9 mouse cellular contexts compared by ENCODE assay signal in genomic region chr17:29493461-29493980, GRCm38 (mm10). TPM values are rescaled to one million over a fixed set of nuclear protein-coding genes. Genes with fewer than 3 reads are reported as not detected.
A peak's percentile ranks its signal among the peaks of the same experiment; 100 is the strongest.
DNase-seq lines count a peak whose midpoint lies in the region; ATAC-seq and TF ChIP-seq lines count a peak whose summit lies in the region.
"Had no signal": no experiment of that assay in that cellular context is flagged by ENCODE, and none has a peak within 500 bp of the region (broad histone marks: within the 10 kb centered on the region; RNA-seq: fewer than 3 reads in every experiment).

No protein-coding gene starts in this region.

- TF ChIP-seq POLR2A in CH12.LX (IDR thresholded peaks at IDR 0.05; ENCODE audit: low read depth, low read length): no peak; the same call in 1 of the 2 replicates

- DNase-seq in heart, adult 8-10 months (ENCODE audit: low spot score): no peak
- DNase-seq in CH12.LX (ENCODE audit: extremely low read depth): no peak
- DNase-seq in urinary bladder, postnatal 14 days (ENCODE audit: low spot score): no peak
- no peak for DNase-seq in cerebellum, postnatal 10 days
- DNase-seq in adrenal gland, adult 8-10 months: no peak
- DNase-seq: lung, postnatal 10 days had no signal

- dilution Hi-C loops in CH12.LX (cut with MboI; ENCODE audit: extremely low pct_ligation_motif_present, extremely low pct_unique_long_range_greater_than_20kb, low sequenced_read_pairs): no loop called here

- peak overlapping the region; percentile 89; the same call in 1 of the 2 replicates for H3K4me3 ChIP-seq in heart, embryonic 15.5 days
- H3K4me3 ChIP-seq in CH12.LX (replicated peaks in 1 of 3; ENCODE audit: low read depth in 2 of 3, low read length in 2 of 3, poor library complexity in 1 of 3): peak overlapping the region; percentile 71 to 93 (median 85)
- peak overlapping the region; percentile 91; the same call in 1 of the 2 replicates for H3K4me3 ChIP-seq in embryonic facial prominence, embryonic 13.5 days
- H3K4me3 ChIP-seq in liver, embryonic 15.5 days (replicated peaks): peak overlapping the region; percentile 99

- TF ChIP-seq EP300 in CH12.LX (IDR thresholded peaks at IDR 0.05; ENCODE audit: low read length): no peak

- H3K79me2 ChIP-seq in CH12.LX (replicated peaks; ENCODE audit: control insufficient read depth, extremely low read depth, insufficient read depth, poor library complexity, severe bottlenecking): peaks cover 47% of the 10 kb centered on the region

- ATAC-seq in heart, embryonic 15.5 days (replicated peaks; ENCODE audit: insufficient number of reproducible peaks, insufficient read depth, low FRiP score, low read depth): no peak
- ATAC-seq in embryonic facial prominence, embryonic 13.5 days (ENCODE audit: insufficient number of reproducible peaks, insufficient read depth, low FRiP score, low TSS enrichment, low read depth): no peak
- ATAC-seq in liver, embryonic 15.5 days (ENCODE audit: insufficient read depth): no peak

- peak overlapping the region; percentile 66 for H3K4me2 ChIP-seq in heart, embryonic 15.5 days
- peak overlapping the region; percentile 84 for H3K4me2 ChIP-seq in CH12.LX (ENCODE audit: insufficient read depth, low read depth, poor library complexity, severe bottlenecking)
- peak overlapping the region; percentile 78 for H3K4me2 ChIP-seq in embryonic facial prominence, embryonic 13.5 days
- peak overlapping the region; percentile 73 for H3K4me2 ChIP-seq in liver, embryonic 15.5 days

- whole genome bisulfite sequencing in heart, embryonic 15.5 days: 75% methylated on average over 11 of the region's 11 CpGs
- WGBS in embryonic facial prominence, embryonic 13.5 days: 68% methylated on average over 11 of the region's 11 CpGs
- WGBS in liver, embryonic 15.5 days (ENCODE audit: insufficient replicate concordance): 58% methylated on average over 11 of the region's 11 CpGs

- no peak; the same call in 1 of the 2 replicates for TF ChIP-seq RAD21 in CH12.LX (IDR thresholded peaks at IDR 0.05; ENCODE audit: low read depth, low read length)

- in situ Hi-C loops in CH12.LX (cut with MboI; ENCODE audit: low pct_ligation_motif_present, low pct_unique_long_range_greater_than_20kb, low sequenced_read_pairs): loop anchor here (5.0 kb wide), 1 partner anchor 96 kb away; no protein-coding TSS in a partner anchor

- H3K36me3 ChIP-seq in heart, embryonic 15.5 days: peaks cover 15% of the 10 kb centered on the region
- H3K36me3 ChIP-seq in CH12.LX (replicated peaks in 1 of 2; ENCODE audit: control insufficient read depth in 1 of 2, insufficient read depth in 1 of 2, low read length in 1 of 2): peaks cover 17 to 47% of the 10 kb centered on the region in 2 experiments
- peaks cover 14% of the 10 kb centered on the region for H3K36me3 ChIP-seq in embryonic facial prominence, embryonic 13.5 days
- H3K36me3 ChIP-seq in liver, embryonic 15.5 days (replicated peaks): peaks cover 53% of the 10 kb centered on the region

- 0 out of 2 replicates have a peak overlapping the region, but pooled peaks have one; percentile 45 for H3K27ac ChIP-seq in heart, embryonic 15.5 days
- peak overlapping the region; percentile 96 for H3K27ac ChIP-seq in CH12.LX (ENCODE audit: insufficient read depth, low read depth)
- peak overlapping the region; percentile 96 for H3K27ac ChIP-seq in embryonic facial prominence, embryonic 13.5 days
- peak overlapping the region; percentile 99 for H3K27ac ChIP-seq in liver, embryonic 15.5 days (replicated peaks)

- peaks cover 22% of the 10 kb centered on the region for H3K4me1 ChIP-seq in heart, embryonic 15.5 days (replicated peaks)
- H3K4me1 ChIP-seq in CH12.LX (ENCODE audit: control insufficient read depth in 1 of 2, insufficient read depth in 2 of 2): peaks cover 11 to 28% of the 10 kb centered on the region in 2 experiments
- peaks cover 32% of the 10 kb centered on the region for H3K4me1 ChIP-seq in embryonic facial prominence, embryonic 13.5 days
- peaks cover 64% of the 10 kb centered on the region for H3K4me1 ChIP-seq in liver, embryonic 15.5 days (replicated peaks)

- TF ChIP-seq CTCF in CH12.LX (conservative IDR thresholded peaks at IDR 0.05 in 1 of 2, IDR thresholded peaks at IDR 0.05 in 1 of 2; ENCODE audit: low read depth in 2 of 2, low read length in 2 of 2): no peak

- H3K9ac ChIP-seq in heart, embryonic 15.5 days: no peak overlapping the region; the same call in 1 of the 2 replicates
- H3K9ac ChIP-seq in CH12.LX (ENCODE audit: insufficient read depth, low read depth): peak overlapping the region; percentile 96
- peak overlapping the region; percentile 64 for H3K9ac ChIP-seq in embryonic facial prominence, embryonic 13.5 days
- peak overlapping the region; percentile 100 for H3K9ac ChIP-seq in liver, embryonic 15.5 days

- no peaks in the 10 kb centered on the region for H3K27me3 ChIP-seq in heart, embryonic 15.5 days
- no peaks in the 10 kb centered on the region for H3K27me3 ChIP-seq in CH12.LX (replicated peaks)
- H3K27me3 ChIP-seq in embryonic facial prominence, embryonic 13.5 days: no peaks in the 10 kb centered on the region
- no peaks in the 10 kb centered on the region for H3K27me3 ChIP-seq in liver, embryonic 15.5 days

- H3K9me3 ChIP-seq in heart, embryonic 15.5 days (replicated peaks): no peaks in the 10 kb centered on the region
- no peaks in the 10 kb centered on the region for H3K9me3 ChIP-seq in CH12.LX (replicated peaks; ENCODE audit: low read length)
- no peaks in the 10 kb centered on the region for H3K9me3 ChIP-seq in embryonic facial prominence, embryonic 13.5 days
- H3K9me3 ChIP-seq in liver, embryonic 15.5 days (replicated peaks): no peaks in the 10 kb centered on the region

TF ChIP-seq in CH12.LX, 34 proteins besides CTCF, POLR2A, EP300 and RAD21 (continues in another document):
- TF ChIP-seq MXI1 (IDR thresholded peaks at IDR 0.05; ENCODE audit: low read depth, low read length) (no peak; the same call in 1 of the 2 replicates), MAFK (IDR thresholded peaks at IDR 0.05; ENCODE audit: insufficient replicate concordance, low read length) (no peak), ZC3H11A (IDR thresholded peaks at IDR 0.05; ENCODE audit: low read depth, low read length) (no peak), NRF1 (IDR thresholded peaks at IDR 0.05; ENCODE audit: low read depth, low read length) (no peak), TBP (conservative IDR thresholded peaks at IDR 0.05; ENCODE audit: low read depth, low read length) (no peak), CHD2 (IDR thresholded peaks at IDR 0.05; ENCODE audit: low read length) (peak; percentile 44; the same call in 1 of the 2 replicates), ZNF384 (IDR thresholded peaks at IDR 0.05; ENCODE audit: low read depth, low read length) (no peak), ZMIZ1 (IDR thresholded peaks at IDR 0.05; ENCODE audit: low read depth, low read length) (no peak; the same call in 1 of the 2 replicates), MAX (IDR thresholded peaks at IDR 0.05; ENCODE audit: low read length) (no peak), USF1 (IDR thresholded peaks at IDR 0.05; ENCODE audit: low read depth, low read length) (no peak), CHD1 (IDR thresholded peaks at IDR 0.05; ENCODE audit: low read depth, low read length) (no peak), MAZ (IDR thresholded peaks at IDR 0.05; ENCODE audit: low read depth, low read length) (no peak), KAT2A (IDR thresholded peaks at IDR 0.05; ENCODE audit: insufficient replicate concordance, low read length) (0 out of 2 replicates have a peak, but pooled peaks have one; percentile 51), ELF1 (IDR thresholded peaks at IDR 0.05; ENCODE audit: low read depth, low read length) (no peak)

RNA-seq across cellular contexts. Expression of gene Pim1, which starts 3.0 kb away (rescaled TPM):
- polyA plus RNA-seq in heart, embryonic 15.5 days (2015; fragmentation: Nextera tagmentation; extraction: Ambion mirVana): 17.9 and 18.2 TPM in 2 replicates
- 10 to 100 TPM; 16.0 to 22.3 (median 17.4) TPM for total RNA-seq in heart, adult 8-10 months (2022)
- 141 and 178 TPM in 2 replicates for total RNA-seq in CH12.LX (2012; rRNA removed)
- 72.7 and 75.8 TPM in 2 replicates for total RNA-seq in CH12.LX (2014; rRNA removed)
- 121 and 133 TPM in 2 replicates for polyA plus RNA-seq in CH12.LX (2012; ENCODE audit: insufficient read length, low read depth)
- polyA plus RNA-seq in embryonic facial prominence, embryonic 13.5 days (2015; fragmentation: Nextera tagmentation; extraction: Ambion mirVana): 16.1 and 17.4 TPM in 2 replicates
- 93.3 and 93.5 TPM in 2 replicates for polyA plus RNA-seq in liver, embryonic 15.5 days (2015; fragmentation: Nextera tagmentation; extraction: Ambion mirVana)
- total RNA-seq in adrenal gland, adult 8-10 months (2022): 100 to 1,000 TPM in 1 of 4 experiments, 10 to 100 TPM in 3; 55.1 to 168 (median 83.0) TPM

RNA-seq across cellular contexts. Expression of gene Gm17657, which starts 55.9 kb away (rescaled TPM):
- not detected in 2 replicates for polyA plus RNA-seq in heart, embryonic 15.5 days (2015; fragmentation: Nextera tagmentation; extraction: Ambion mirVana)
- total RNA-seq in heart, adult 8-10 months (2022): not detected
- total RNA-seq in CH12.LX (2012; rRNA removed) (0.21 and 0.50 TPM in 2 replicates), CH12.LX (2014; rRNA removed) (not detected in 2 replicates)
- polyA plus RNA-seq in CH12.LX (2012; ENCODE audit: insufficient read length, low read depth): 0.16 and 0.20 TPM in 2 replicates
- polyA plus RNA-seq in embryonic facial prominence, embryonic 13.5 days (2015; fragmentation: Nextera tagmentation; extraction: Ambion mirVana): not detected in 2 replicates
- not detected in 2 replicates for polyA plus RNA-seq in liver, embryonic 15.5 days (2015; fragmentation: Nextera tagmentation; extraction: Ambion mirVana)
- total RNA-seq in adrenal gland, adult 8-10 months (2022): not detected

RNA-seq across cellular contexts. Expression of gene Tbc1d22b, which starts 56.1 kb away (rescaled TPM):
- polyA plus RNA-seq in heart, embryonic 15.5 days (2015; fragmentation: Nextera tagmentation; extraction: Ambion mirVana): 8.5 and 13.0 TPM in 2 replicates
- total RNA-seq in heart, adult 8-10 months (2022): 10 to 100 TPM; 11.3 to 13.5 (median 11.9) TPM
- total RNA-seq in CH12.LX (2012; rRNA removed): 6.6 and 7.3 TPM in 2 replicates
- total RNA-seq in CH12.LX (2014; rRNA removed): 3.1 and 3.8 TPM in 2 replicates
- 13.4 and 17.3 TPM in 2 replicates for polyA plus RNA-seq in CH12.LX (2012; ENCODE audit: insufficient read length, low read depth)
- 14.8 and 16.4 TPM in 2 replicates for polyA plus RNA-seq in embryonic facial prominence, embryonic 13.5 days (2015; fragmentation: Nextera tagmentation; extraction: Ambion mirVana)
- polyA plus RNA-seq in liver, embryonic 15.5 days (2015; fragmentation: Nextera tagmentation; extraction: Ambion mirVana): 2.9 and 3.3 TPM in 2 replicates
- 10 to 100 TPM; 23.9 to 40.4 (median 32.0) TPM for total RNA-seq in adrenal gland, adult 8-10 months (2022)

RNA-seq across cellular contexts. Expression of gene Tmem217, which starts 58.7 kb away (rescaled TPM):
- 0.62 and 1.0 TPM in 2 replicates for polyA plus RNA-seq in heart, embryonic 15.5 days (2015; fragmentation: Nextera tagmentation; extraction: Ambion mirVana)
- total RNA-seq in heart, adult 8-10 months (2022): not detected
- total RNA-seq in CH12.LX (2012; rRNA removed): 0.76 and 0.97 TPM in 2 replicates
- not detected in 2 replicates for total RNA-seq in CH12.LX (2014; rRNA removed)
- 0.26 TPM in 1 of 2 replicates, not detected in the other for polyA plus RNA-seq in CH12.LX (2012; ENCODE audit: insufficient read length, low read depth)
- 1.8 and 2.3 TPM in 2 replicates for polyA plus RNA-seq in embryonic facial prominence, embryonic 13.5 days (2015; fragmentation: Nextera tagmentation; extraction: Ambion mirVana)
- polyA plus RNA-seq in liver, embryonic 15.5 days (2015; fragmentation: Nextera tagmentation; extraction: Ambion mirVana): 0.10 and 0.23 TPM in 2 replicates
- total RNA-seq in adrenal gland, adult 8-10 months (2022): under 1 TPM in 1 of 4 experiments, not detected in 3; 0.26 TPM

Comparison
In these comparisons a context has a peak if more than half of its experiments do, and no peak if none do; other contexts are left out.
1. H3K27ac ChIP-seq: peak in every context shown above with its lines; median percentile 99 in liver, embryonic 15.5 days; 96 in CH12.LX; 96 in embryonic facial prominence, embryonic 13.5 days; 45 in heart, embryonic 15.5 days.